Comparison of ENCODE assay signal across 19 mouse cellular contexts in the genomic region with DNA sequence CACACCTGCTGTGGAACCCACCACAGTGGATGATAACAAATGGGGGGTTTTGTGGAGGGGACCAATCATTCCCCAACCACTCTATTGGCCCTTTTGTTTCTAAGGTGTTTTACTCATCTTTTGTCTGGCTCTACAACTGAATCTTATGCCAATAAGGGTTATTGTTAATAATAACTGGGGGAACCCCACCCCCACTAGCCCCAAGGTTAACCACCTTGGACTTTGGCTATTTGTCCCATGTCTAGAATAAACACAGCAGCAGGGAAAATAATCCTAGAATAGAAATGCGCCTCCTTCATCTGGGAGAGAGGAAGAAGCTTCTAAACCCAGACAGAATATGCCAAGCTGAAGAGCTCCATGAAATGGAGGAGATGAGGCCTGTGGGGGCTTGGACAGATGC.
"Had no signal": no experiment of that assay in that cellular context is flagged by ENCODE, and none has a peak within 500 bp of the region (broad histone marks: within the 10 kb centered on the region; RNA-seq: fewer than 3 reads in every experiment).

No protein-coding gene starts in this region.

- H3K36me3 ChIP-seq: midbrain, embryonic 10.5 days; midbrain, embryonic 12.5 days; neural tube, embryonic 13.5 days; neural tube, embryonic 15.5 days had no signal

- DNase-seq: lung, adult 18-20 months; lung, embryonic 14.5 days; lung, postnatal 10 days; lung, postnatal 4 days; midbrain, embryonic 14.5 days; retina, postnatal 1 day; right cerebral cortex, adult 18-20 months; right cerebral cortex, postnatal 25 days; right cerebral cortex, postnatal 4 days; spleen, adult 18-20 months; thymus, adult 18-20 months; thymus, postnatal 14 days; thymus, postnatal 36 days had no signal

- H3K9me3 ChIP-seq: midbrain, embryonic 10.5 days; midbrain, embryonic 12.5 days; neural tube, embryonic 13.5 days; neural tube, embryonic 15.5 days had no signal

- ATAC-seq: midbrain, embryonic 16.5 days had no signal

- H3K4me2 ChIP-seq: lung, embryonic 14.5 days; midbrain, embryonic 12.5 days; neural tube, embryonic 13.5 days; neural tube, embryonic 15.5 days had no signal

- H3K9ac ChIP-seq: lung, embryonic 14.5 days; midbrain, embryonic 12.5 days; neural tube, embryonic 13.5 days; neural tube, embryonic 15.5 days had no signal

- H3K4me1 ChIP-seq: midbrain, embryonic 10.5 days; midbrain, embryonic 12.5 days; neural tube, embryonic 13.5 days; neural tube, embryonic 15.5 days had no signal

- H3K27me3 ChIP-seq: midbrain, embryonic 12.5 days; neural tube, embryonic 13.5 days; neural tube, embryonic 15.5 days had no signal

- H3K4me3 ChIP-seq: midbrain, embryonic 10.5 days; midbrain, embryonic 12.5 days; myocyte; neural tube, embryonic 13.5 days; neural tube, embryonic 15.5 days had no signal

- H3K27ac ChIP-seq: midbrain, embryonic 10.5 days; midbrain, embryonic 12.5 days; neural tube, embryonic 13.5 days; neural tube, embryonic 15.5 days had no signal
